Mouse (Mus musculus) liver, embryonic 11.5 days (tissue): ENCODE results near the gene Hif3a. TPM values are rescaled to one million over a fixed set of nuclear protein-coding genes. Genes with fewer than 3 reads are reported as not detected.

Experiments
- ATAC-seq: fragments of 200-750 bp; cut with Nextera tagmentation; replicated peaks from 2 replicates; pipeline ENCODE4 v1.8.0; 2017; ENCODE audit warnings: moderate number of reproducible peaks, mild to moderate bottlenecking, moderate TSS enrichment, moderate library complexity; ENCODE audit not compliant: low FRiP score
- DNase-seq: peaks from one replicate; pipeline ENCODE4 v3.0.0-alpha.2; 2017; ENCODE audit warnings: low spot score
- H3K27ac ChIP-seq: fragments of 300-500 bp; sonication (generic); 2 replicates; pipeline ENCODE4 v1.5.1; 2014; ENCODE audit warnings: mild to moderate bottlenecking, low read depth, low read length, control low read depth
- H3K27me3 ChIP-seq: fragments of 300-500 bp; sonication (generic); replicated peaks from 2 replicates; pipeline ENCODE4 v1.6.1; 2014; ENCODE audit warnings: low read length, mixed read lengths; ENCODE audit not compliant: control insufficient read depth, insufficient read depth
- H3K36me3 ChIP-seq: fragments of 300-500 bp; sonication (generic); 2 replicates; pipeline ENCODE4 v1.6.1; 2014; ENCODE audit warnings: mild to moderate bottlenecking, low read length, moderate library complexity, mixed read lengths; ENCODE audit not compliant: control insufficient read depth, insufficient read depth
- H3K4me1 ChIP-seq: fragments of 300-500 bp; sonication (generic); replicated peaks from 2 replicates; pipeline ENCODE4 v1.6.1; 2014; ENCODE audit warnings: low read length, mixed read lengths; ENCODE audit not compliant: control insufficient read depth, insufficient read depth
- H3K4me2 ChIP-seq: fragments of 300-500 bp; sonication (generic); 2 replicates; pipeline ENCODE4 v1.6.1; 2014; ENCODE audit warnings: mild to moderate bottlenecking, control low read depth, moderate library complexity
- H3K4me3 ChIP-seq: fragments of 300-500 bp; sonication (generic); 2 replicates; pipeline ENCODE4 v1.5.1; 2014; ENCODE audit warnings: low read depth, low read length, control low read depth
- H3K9ac ChIP-seq: fragments of 300-500 bp; sonication (generic); 2 replicates; pipeline ENCODE4 v1.6.1; 2014; ENCODE audit warnings: low read depth, low read length, control low read depth
- H3K9me3 ChIP-seq: fragments of 300-500 bp; sonication (generic); 2 replicates; pipeline ENCODE4 v1.6.1; 2016; ENCODE audit warnings: low read length, inconsistent platforms, mixed read lengths; ENCODE audit not compliant: control insufficient read depth
- WGBS: fragments of 180-500 bp; shearing (Covaris S2); extraction: QIAGEN DNeasy Blood & Tissue Kit; methylation state at CpG from one replicate; pipeline ENCODE4 v1.1.7; 2014; 5-methylcytosine and 5-hydroxymethylcytosine counted together
- polyA plus RNA-seq: library from polyadenylated mRNA; unstranded; fragments of >200 nt; fragmentation: Nextera tagmentation; extraction: Ambion mirVana; gene quantifications from 2 replicates; pipeline ENCODE4 v1.2.1, GENCODE M21; 2014

Gene Hif3a
- polyA plus RNA-seq, 1 experiment from 2014 or later, result 28.3 TPM

DNA sequence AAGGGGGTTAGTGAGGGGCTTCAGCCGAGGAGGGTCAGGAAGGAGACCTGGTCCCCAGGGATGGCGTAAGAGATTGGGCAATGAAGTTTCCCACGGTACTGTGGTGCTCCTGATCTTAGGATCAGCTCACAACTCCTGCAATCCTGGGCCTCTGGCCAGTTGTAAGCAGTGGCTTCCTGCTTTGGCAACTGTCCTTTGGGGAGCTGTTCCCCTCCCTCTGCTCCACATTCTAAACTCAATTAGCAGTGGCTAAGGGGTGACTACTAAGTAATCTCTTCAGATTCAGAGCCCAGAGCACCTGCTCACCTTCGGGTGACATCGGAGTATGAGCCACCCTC is 52.2 kb downstream of the Hif3a start:
- H3K27ac ChIP-seq, result no peak overlapping the region
- no peak overlapping the region for H3K9ac ChIP-seq

DNA sequence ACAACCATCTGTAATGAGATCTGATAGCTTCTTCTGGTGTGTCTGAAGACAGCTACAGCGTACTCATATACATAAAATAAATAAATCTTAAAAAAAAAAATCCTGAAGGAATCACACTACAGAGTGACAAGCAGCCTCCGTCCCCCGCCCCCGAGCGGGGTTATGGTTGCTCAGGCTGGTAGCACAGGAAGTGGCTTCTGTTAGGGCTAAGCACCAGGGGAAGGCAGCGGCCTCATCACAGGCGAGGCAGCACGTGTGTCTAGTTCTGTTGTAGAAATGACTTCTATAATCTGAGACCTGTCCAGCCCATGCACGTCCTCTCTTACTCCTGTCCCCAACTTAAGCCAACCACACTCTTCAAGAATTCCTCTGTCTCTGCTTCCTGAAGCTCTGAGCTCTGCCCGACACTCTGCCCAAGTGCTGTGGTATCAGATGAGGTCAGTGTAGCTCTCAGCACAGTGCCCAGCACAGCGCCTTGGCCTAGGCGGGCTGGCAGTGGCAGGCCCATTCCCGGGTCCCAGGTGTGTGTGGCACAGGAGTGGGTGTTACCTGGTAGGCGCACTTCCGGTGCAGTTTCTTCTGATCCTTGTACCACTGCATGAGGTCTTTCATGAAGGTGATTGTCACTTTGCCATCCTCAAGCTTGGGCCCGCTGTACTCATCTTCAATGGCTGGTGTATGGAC is 52.8 kb downstream of the Hif3a start:
- Histone ChIP-seq H3K4me1 (no peaks in the 10 kb centered on the region), H3K9ac (no peak overlapping the region), H3K27ac (no peak overlapping the region), H3K4me3 (no peak overlapping the region), H3K27me3 (no peaks in the 10 kb centered on the region), H3K36me3 (peaks cover 86% of the 10 kb centered on the region), H3K9me3 (no peaks in the 10 kb centered on the region), H3K4me2 (no peak overlapping the region)
- no peak for ATAC-seq
- DNase-seq, result no peak
- 87% methylated on average over 16 of the region's 16 CpGs for WGBS

More for the DNA sequence above, 52.2 kb downstream of the Hif3a start:
- 92% methylated on average over 5 of the region's 5 CpGs for WGBS
- ATAC-seq, result no peak
- Histone ChIP-seq H3K4me1 (no peaks in the 10 kb centered on the region), H3K36me3 (peaks cover 83% of the 10 kb centered on the region), H3K4me3 (no peak overlapping the region), H3K27me3 (no peaks in the 10 kb centered on the region), H3K9me3 (no peaks in the 10 kb centered on the region), H3K4me2 (no peak overlapping the region)
- no peak for DNase-seq

DNA sequence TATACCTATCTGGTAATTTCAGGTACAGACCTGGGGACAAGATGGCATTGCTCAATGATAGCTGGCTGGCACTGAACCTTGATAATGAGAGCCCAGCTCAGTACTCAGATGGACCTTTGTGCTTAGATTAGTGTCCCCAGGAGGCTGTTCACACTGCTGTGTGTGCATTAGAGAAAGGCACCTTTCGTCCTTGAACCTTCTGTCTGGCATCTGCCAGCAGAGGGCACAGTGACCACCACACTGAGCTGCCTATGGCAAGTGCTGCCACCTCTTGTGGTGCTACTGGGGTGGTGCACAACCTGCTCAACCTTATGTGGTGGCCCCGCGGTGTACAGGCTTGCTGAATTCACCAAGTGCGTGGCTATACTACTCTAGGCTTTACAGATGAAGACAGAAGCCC is 54.9 kb downstream of the Hif3a start:
- ATAC-seq (no peak), DNase-seq (no peak)
- Histone ChIP-seq H3K4me3 (no peak overlapping the region), H3K4me1 (no peaks in the 10 kb centered on the region), H3K27ac (no peak overlapping the region), H3K36me3 (peaks cover 70% of the 10 kb centered on the region), H3K9ac (no peak overlapping the region), H3K9me3 (no peaks in the 10 kb centered on the region), H3K27me3 (no peaks in the 10 kb centered on the region), H3K4me2 (no peak overlapping the region)
- 83% methylated on average over 4 of the region's 4 CpGs for WGBS

DNA sequence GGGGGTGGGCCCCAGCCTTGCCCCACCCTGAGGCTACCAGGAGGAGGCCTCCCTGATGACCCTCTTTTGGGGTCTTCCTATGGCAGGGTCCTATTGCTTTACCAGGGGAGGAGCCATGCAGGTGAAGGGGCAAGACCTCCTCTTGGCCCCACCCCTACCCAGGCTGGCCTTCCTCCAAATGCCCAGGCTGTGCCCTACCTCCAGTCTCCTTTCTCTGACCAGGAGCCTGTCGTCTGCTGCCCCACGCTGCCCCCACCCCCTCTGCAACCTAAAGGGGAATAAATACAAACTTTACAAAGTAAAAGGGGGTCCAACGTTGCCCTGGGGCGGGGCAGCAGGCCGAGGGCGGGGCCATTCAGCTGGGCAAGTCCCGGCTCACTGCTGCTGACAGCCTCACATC is 57.5 kb downstream of the Hif3a start:
- DNase-seq (no peak), ATAC-seq (no peak)
- WGBS, result 80% methylated on average over 7 of the region's 7 CpGs
- no peaks in the 10 kb centered on the region for H3K4me1 ChIP-seq
- no peak overlapping the region for H3K4me2 ChIP-seq
- no peaks in the 10 kb centered on the region for H3K27me3 ChIP-seq
- H3K9ac ChIP-seq, result no peak overlapping the region
- no peaks in the 10 kb centered on the region for H3K9me3 ChIP-seq
- peaks cover 54% of the 10 kb centered on the region for H3K36me3 ChIP-seq
- H3K27ac ChIP-seq, result no peak overlapping the region
- H3K4me3 ChIP-seq, result no peak overlapping the region

DNA sequence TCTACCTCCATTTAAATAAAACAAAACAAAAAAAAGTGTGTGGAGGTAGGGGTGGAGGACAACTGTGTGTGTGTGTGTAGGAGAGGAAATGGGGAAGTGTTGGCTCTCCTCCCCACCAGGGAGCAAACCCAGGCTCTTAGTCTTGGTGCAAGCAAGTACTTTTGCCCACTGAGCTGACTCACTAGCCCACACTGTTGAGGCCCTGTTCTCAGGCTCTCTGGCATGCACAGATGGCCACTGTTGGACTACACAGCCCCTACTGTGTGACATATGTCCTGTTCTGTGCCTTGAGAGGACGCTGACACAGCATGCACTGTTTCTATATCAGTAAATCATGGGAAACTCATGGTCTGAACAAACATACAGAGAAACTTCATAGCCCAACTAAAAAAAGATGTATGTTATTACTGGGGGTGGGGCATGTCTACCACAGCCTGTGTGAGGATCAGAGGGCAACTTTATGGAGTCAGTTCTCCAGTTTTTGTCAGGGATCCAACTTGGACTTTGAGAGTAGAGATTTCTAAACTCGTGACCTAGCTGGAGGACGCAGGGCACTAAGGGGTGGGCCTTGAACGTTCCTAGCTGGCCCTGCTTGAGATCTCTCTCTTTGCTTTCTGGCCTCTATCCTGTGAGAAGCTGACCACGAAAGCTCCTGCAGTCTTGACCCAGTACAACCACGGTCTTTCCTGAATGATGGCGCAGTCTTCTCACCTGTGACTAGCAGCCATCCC is 58.8 kb downstream of the Hif3a start:
- peaks cover 50% of the 10 kb centered on the region for H3K36me3 ChIP-seq
- no peaks in the 10 kb centered on the region for H3K9me3 ChIP-seq
- H3K4me1 ChIP-seq, result peaks cover 9% of the 10 kb centered on the region
- ATAC-seq (no peak), DNase-seq (no peak)
- 79% methylated on average over 7 of the region's 7 CpGs for WGBS
- H3K27me3 ChIP-seq, result no peaks in the 10 kb centered on the region
- H3K9ac ChIP-seq, result no peak overlapping the region
- H3K4me3 ChIP-seq, result no peak overlapping the region
- H3K4me2 ChIP-seq, result no peak overlapping the region
- H3K27ac ChIP-seq, result no peak overlapping the region

DNA sequence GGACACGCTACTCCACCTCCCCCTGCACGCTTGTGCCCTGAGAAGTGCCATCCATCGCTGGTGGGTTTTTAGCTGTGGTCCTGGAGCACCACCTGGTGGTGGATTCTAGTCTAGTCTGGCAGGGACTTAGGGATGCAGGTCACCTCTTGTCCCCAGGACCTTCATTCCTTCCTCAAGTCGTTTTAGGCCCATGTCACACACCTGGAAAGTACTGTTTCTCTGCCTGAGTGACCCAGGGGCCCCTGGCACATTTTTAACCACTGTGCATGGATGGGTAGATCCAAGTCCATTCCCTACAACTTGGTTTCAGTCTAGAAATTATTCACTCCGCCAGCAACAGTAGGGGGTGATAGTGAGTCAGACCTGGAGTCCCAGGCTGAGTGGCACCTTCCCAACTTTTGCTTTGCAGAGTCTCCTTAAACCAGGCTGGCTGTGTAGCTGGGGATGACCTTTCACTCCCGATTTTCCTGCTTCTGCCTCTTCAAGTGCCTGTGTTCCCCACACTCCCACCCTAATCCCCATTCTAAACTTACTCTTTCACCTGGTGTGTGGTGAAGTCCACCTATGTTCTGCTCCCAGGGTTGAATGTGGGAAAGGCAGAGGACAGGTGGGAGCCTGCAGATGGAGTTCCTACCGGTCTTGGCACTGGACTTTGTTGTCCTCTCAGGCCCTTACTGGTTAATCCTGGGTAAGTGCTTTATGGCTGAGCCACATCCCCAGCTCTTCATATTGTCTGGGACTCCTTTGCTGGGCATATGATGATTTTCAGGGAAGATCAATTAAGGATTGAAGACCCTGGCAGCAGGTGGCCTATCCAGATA is 59.6 kb downstream of the Hif3a start:
- H3K4me2 ChIP-seq, result no peak overlapping the region
- ATAC-seq, result peak; percentile 53
- peaks cover 42% of the 10 kb centered on the region for H3K36me3 ChIP-seq
- WGBS, result 19% methylated on average over 7 of the region's 7 CpGs
- H3K9ac ChIP-seq, result no peak overlapping the region
- peak; percentile 82 for DNase-seq
- no peak overlapping the region for H3K27ac ChIP-seq
- no peaks in the 10 kb centered on the region for H3K9me3 ChIP-seq
- no peak overlapping the region for H3K4me3 ChIP-seq
- peaks cover 9% of the 10 kb centered on the region for H3K4me1 ChIP-seq
- H3K27me3 ChIP-seq, result no peaks in the 10 kb centered on the region

DNA sequence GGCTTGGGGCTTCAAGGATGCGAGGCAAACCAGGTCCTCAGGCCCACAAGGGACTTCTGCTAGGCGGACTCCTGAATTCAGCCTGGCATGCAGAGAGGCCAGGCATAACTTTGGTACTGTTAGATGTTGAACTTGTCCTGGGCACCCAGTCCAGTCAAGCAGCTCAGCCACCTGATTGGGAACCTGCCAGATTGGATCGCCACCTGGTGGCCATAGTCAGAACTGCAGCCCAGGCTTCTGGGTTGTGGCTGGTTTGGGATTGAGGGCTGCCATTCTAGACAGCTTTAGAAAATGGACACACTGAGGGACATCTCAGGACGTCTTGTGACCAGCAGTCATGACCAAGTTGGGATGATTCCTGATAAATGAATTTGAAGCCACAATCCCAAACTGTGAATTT is 62.6 kb downstream of the Hif3a start:
- H3K9ac ChIP-seq, result no peak overlapping the region
- peaks cover 20% of the 10 kb centered on the region for H3K4me1 ChIP-seq
- no peaks in the 10 kb centered on the region for H3K9me3 ChIP-seq
- no peaks in the 10 kb centered on the region for H3K27me3 ChIP-seq
- H3K4me3 ChIP-seq, result no peak overlapping the region
- DNase-seq, result peak; percentile 81
- ATAC-seq, result peak; percentile 42
- H3K36me3 ChIP-seq, result peaks cover 13% of the 10 kb centered on the region
- H3K27ac ChIP-seq, result peak overlapping the region; percentile 45; the same call in 1 of the 2 replicates
- 15% methylated on average over 4 of the region's 4 CpGs for WGBS
- peak overlapping the region; percentile 52 for H3K4me2 ChIP-seq

DNA sequence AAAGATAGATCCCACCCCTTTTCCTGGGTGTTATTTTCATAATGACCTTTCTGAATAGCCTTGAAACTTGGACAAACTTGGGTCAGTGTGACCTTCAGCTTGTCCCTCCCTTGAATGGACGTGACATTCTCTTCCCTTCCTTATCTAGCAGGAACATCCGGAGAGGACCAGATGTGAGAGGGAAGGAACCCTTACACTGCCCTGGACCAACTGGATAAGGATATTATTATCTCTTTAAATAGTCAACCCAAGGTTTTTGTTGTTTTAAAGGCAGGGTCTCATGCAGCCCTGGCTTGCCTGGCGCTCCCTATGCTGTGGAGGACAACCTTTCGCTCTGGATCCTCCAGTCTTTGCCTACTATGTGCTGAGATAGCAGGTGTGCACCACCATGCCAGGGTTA is 63.0 kb downstream of the Hif3a start:
- H3K4me3 ChIP-seq, result no peak overlapping the region
- peaks cover 20% of the 10 kb centered on the region for H3K4me1 ChIP-seq
- peak overlapping the region; percentile 52 for H3K4me2 ChIP-seq
- peak overlapping the region; percentile 45; the same call in 1 of the 2 replicates for H3K27ac ChIP-seq
- no peaks in the 10 kb centered on the region for H3K9me3 ChIP-seq
- WGBS, result 29% methylated on average over 4 of the region's 4 CpGs
- H3K27me3 ChIP-seq, result no peaks in the 10 kb centered on the region
- DNase-seq (no peak), ATAC-seq (peak; percentile 68)
- H3K36me3 ChIP-seq, result peaks cover 11% of the 10 kb centered on the region; the same call in 1 of the 2 replicates
- H3K9ac ChIP-seq, result no peak overlapping the region
